Mouse (Mus musculus) megakaryocyte, embryonic 14.5 days (primary cell): ENCODE measurements at regions not wholly inside any gene's neighbourhood (a gene's known extent, or its start where the extent isn't known, plus 50 kb on each side); places are given as distances from the start of the nearest gene placed in this dataset.

ENCODE experiments used
- FLI1 ChIP-seq: IDR thresholded peaks from 2 replicates; pipeline ENCODE4 v1.6.1; 2012; ENCODE audit warnings: low read length, inconsistent platforms, mixed read lengths
- GATA1 ChIP-seq: IDR thresholded peaks from 3 replicates; pipeline ENCODE4 v1.6.1; 2012; ENCODE audit warnings: mixed read lengths, low read length, inconsistent platforms, borderline replicate concordance

DNA sequence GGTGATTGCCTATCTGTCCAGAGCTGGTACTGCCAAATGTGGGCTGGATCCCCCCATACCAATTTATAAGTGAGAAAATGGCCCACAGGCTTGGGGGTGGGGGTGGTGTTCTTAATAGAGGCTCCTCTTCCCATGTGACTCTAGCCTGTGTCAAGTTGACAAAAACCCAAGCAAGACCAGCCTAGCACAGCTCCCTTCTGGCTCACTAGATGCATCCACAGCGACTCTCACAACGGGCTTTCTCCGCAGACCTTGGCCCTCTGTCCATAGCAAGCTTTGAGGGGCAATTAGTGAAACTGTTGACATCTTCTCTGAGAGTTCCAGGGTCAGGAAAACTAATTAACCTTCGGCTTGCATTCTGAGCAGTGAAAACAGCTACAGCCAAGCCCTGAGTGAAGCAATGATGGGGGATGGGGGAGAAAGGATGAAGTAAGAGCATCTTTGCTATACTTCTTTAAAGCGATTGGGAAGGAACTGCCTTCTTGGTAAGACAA lies 281.3 kb downstream of the Cdh26 start:
- TF ChIP-seq GATA1 (no peak), FLI1 (no peak)
